Mouse (Mus musculus) frontal cortex, adult 2 months (tissue): ENCODE measurements around the gene Ppp1cc. TPM values are rescaled to one million over a fixed set of nuclear protein-coding genes. Genes with fewer than 3 reads are reported as not detected.
"Not testable (repeated sequence)": the region's sequence is repeated elsewhere in the genome, so short reads cannot be mapped to it uniquely, and the experiment has no call there.

Experiments used
- DNase-seq, 2 experiments: peaks; one replicate each; pipeline ENCODE4 v3.0.0; 2022; ENCODE audit warnings: low spot score in 1 of 2; ENCODE audit errors: extremely low spot score in 1 of 2
- polyA plus RNA-seq: library from polyadenylated mRNA; depleted of rRNA; stranded (reverse); fragments of >200 nt; gene quantifications from 2 replicates; pipeline ENCODE4 v1.2.3, GENCODE M21; 2012; rRNA removed

The Ppp1cc gene
- polyA plus RNA-seq, 1 experiment: 365 TPM

DNA sequence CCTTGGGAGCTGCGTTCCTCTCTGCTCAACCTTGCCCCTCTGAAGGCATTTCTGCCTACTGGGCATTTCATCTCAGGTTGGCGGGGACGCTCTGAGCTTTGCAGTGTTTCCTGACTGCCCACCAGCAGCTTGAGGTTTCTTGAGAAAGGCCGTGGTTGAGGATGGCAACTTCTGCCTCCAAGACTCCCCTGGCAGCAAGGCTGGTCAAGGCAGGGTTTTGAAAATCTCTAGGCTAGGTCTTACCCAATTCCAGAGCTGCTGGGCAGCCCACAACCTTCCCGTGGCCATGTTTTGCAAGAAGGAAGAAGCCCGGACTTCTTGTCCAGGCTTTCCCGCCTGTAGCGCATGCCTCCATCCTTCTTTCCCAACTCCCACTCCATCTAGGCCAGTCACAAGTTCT is 52.8 kb downstream of the Ppp1cc start:
- no peak for DNase-seq

DNA sequence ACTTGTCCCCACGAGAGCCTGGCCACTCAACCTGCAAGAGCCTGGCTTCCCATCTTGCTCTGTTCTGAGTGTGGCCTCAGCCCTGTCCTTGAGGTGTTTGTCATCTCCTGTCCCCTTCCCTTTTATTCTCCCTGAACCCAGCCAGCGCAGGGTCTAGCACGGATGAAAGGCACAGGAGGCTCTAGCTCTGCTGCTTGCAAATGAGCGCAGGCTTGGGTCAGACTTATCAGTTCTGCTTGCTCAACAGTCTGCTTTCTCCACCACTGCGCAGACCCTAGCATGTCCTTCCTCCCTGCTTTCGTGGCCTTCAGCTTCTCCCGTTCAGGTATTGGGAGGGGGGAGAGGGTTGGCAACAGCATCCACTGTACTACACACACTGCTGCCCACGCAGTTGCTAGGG is 54.0 kb downstream of the Ppp1cc start:
- DNase-seq: no peak

DNA sequence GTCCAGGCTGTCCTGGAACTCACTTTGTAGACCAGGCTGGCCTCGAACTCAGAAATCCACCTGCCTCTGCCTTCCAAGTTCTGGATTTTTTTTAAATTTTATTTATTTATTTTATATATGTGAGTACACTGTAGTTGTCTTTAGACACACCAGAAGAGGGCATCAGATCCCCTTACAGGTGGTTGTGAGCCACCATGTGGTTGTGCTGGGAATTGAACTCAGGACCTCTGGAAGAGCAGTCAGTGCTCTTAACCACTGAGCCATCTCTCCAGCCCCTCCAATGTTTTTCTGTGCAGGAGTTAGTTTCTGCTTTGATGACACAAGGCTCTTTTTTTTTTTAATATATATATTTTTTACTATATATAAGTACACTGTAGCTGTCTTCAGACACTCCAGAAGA is 54.7 kb downstream of the Ppp1cc start:
- DNase-seq: not testable (repeated sequence)

DNA sequence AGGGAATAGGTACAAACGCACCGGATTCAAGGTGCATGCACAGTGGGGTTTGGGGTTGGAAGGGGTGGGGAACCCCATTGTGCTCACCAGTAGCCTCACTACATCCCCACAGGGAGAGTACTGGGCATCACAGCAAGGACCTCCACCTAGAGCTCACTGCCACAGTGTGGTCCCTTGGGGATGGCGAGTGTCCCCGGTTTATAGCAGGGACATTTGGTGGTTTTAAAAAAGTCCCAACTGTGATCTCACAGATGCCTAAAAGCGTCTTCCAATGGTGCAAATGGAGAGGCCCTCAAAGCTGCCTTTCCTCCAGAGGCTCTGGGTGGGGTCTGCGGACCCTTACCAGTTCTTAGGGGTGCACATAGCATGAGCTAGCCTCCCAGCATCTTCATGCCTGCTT is 55.8 kb downstream of the Ppp1cc start:
- no peak for DNase-seq

DNA sequence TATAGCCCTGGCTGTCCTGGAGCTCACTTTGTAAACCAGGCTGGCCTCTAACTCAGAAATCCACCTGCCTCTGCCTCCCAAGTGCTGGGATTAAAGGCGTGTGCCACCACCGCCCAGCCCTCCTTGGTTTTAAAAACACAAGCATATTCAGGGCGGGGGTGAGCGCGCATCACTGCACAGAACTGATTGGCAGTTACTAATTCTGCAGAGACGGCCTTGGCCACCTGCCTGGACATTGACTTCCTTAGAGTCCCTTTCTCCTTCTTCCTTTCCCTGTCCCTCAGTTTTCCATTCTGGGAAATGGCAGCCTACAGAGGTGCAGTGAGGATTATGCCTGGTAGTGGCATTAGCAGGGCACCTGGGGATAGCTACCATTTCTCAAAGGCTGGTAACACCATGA is 59.6 kb downstream of the Ppp1cc start:
- no peak for DNase-seq

DNA sequence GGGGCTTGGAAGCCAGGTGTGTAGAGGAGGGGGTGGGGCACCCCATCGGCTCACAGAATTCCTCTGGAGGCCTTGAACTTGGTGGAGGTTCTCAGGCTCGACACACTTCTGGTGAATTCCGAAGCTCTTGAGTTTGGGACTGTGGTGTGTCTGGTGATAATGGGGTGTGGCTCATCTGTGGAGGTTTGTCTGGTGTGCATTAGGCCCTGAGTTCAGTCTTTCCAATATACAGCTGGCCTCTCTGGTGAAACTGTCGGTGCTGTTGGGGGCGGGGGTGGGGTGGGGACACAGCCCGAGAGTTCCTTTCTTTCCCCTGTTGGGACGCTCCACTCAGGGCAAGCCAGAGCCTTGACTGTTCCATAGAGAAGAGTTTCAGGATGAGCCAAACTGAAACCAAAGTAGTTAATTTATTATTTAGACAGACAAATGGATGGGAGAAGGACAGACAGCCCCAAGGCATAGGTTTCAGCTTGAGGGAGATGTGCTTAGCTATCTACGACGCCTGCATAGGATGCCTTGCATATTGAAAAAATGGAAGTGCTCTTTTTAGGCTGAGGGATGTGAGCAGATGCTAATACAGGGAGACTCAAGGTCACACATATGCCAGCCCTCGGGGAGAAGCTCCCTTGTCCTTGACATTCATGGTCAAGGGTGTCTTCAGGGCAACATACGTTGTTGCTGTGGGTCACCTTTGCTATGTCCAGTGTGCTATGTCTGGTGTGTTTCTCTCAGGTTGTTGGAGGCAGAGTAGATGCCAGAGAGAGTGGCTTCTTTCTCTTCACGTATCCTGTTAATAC is 60.2 kb downstream of the Ppp1cc start:
- DNase-seq: no peak

DNA sequence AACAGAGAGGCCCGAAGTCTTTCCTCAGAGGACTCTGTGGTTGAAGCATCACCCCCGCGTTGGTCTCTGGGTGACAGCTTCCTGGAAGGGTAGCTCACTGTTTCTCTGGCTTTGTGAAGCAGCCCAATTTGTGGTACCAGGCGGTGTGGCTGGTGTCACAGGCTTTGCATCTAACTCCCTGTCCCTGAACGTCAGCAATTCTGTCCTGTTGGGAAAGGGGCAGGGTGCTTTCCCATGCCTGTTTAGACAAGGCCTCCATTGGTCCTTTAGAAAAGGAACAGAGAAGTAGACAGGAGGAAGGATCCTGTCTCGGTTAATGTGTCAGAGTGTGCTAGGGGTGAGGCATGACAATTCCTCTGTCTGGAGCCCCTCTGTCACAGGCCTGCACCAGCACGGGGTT is 60.9 kb downstream of the Ppp1cc start:
- DNase-seq: no peak

DNA sequence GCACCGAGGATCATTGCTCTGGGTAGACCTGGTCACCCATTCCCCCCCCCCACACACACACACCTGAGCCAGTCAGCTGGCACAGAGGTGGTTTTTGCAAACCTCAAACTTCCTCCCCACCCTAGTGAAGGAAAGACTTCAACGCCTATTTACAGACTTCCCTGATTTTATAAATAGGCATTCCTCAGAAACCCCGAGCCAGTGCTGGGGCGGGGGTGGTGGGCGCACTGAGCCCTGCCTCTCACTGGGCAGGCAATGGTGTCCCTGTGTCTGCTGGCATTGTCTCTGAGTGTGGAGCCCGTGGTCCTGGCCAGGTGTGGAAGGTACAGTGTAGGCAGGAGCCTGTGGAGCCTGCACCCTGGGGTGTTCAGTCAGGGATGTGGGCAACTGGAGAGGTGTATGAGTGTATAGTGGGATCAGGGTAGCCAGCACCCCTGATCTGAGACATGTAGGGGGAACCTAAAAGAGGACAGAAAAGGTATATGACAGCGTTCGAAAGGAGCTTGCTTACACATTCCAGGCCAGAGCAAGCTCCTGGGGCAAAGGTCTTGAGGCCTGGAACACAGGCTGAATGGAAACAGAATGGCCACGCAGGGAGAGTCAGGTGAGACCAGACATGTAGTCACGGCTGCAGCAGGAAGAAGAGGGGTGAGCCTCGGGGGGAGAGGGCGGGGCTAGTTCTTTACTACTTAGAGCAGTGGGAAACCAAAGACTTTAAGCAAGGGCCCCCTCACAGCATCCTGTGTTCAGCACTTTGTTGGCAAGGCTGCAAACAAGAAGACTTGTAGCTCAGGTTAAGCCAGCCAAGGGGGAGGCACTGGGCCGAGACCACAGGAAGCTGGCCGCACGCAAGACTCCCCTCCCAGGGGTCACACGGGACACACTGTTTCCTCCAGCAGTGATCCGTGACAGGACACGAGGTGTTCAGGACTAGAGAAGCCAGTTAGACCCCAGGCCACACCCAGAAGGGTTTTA is 61.9 kb downstream of the Ppp1cc start:
- DNase-seq: no peak

DNA sequence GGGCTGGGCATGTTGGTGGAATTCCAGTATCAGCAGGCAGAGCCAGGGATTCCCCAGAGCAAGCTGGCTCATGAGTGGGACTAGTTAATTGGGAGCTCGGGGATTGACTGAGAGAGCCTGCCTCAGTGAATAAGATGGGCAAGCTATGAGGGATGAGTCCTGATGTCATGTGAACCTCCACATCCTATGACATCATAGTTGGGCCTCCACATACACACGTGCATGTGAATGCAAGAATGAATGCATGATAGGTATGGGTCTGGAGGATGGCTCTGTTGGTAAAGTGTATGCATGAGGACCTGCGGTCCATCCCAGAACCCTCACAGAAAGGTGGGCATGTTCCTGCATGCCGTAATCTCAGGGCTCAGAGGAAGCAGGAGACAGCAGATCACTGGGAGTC is 63.0 kb downstream of the Ppp1cc start:
- no peak for DNase-seq

DNA sequence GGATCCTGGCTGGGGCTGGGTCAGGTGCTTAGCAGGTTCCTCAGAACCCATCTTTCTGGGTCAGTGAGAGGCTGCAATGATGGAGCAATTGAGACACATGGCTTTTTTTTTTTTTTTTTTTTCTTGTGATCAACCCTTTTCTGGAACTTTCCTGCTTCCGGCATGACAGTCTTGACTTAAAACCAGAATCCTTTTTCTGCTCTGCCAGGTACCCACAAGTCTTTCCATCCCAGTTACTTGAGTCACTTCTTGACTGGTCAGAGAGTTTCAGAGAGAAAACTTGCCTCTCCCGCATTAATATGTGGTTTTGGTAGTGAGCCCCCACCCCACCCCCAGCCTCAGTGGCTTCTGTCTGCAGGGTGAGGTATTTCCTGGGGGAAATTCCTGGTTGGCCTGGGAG is 66.2 kb downstream of the Ppp1cc start:
- DNase-seq: no peak

Other genes starting within 250 kb of the Ppp1cc start
- gene Cux2, start 108.2 kb upstream of the Ppp1cc start, polyA plus RNA-seq: 65.9 and 80.2 TPM in 2 replicates
- 1.8 TPM in 2 replicates for gene Myl2, start 57.3 kb upstream of the Ppp1cc start, polyA plus RNA-seq
- gene Ccdc63, start 17.5 kb upstream of the Ppp1cc start, polyA plus RNA-seq: 0.42 and 1.2 TPM in 2 replicates
- 3.4 and 5.9 TPM in 2 replicates for gene Hvcn1, start 48.5 kb downstream of the Ppp1cc start, polyA plus RNA-seq
- gene Tctn1, start 106.2 kb downstream of the Ppp1cc start, polyA plus RNA-seq: 39.5 and 46.5 TPM in 2 replicates
- 30.5 and 31.4 TPM in 2 replicates for gene Pptc7, start 126.1 kb downstream of the Ppp1cc start, polyA plus RNA-seq
- gene Rad9b, start 196.0 kb downstream of the Ppp1cc start, polyA plus RNA-seq: 8.7 and 10.8 TPM in 2 replicates
- 188 and 192 TPM in 2 replicates for gene Vps29, start 196.1 kb downstream of the Ppp1cc start, polyA plus RNA-seq
- 30.4 and 33.0 TPM in 2 replicates for gene Gpn3, start 213.6 kb downstream of the Ppp1cc start, polyA plus RNA-seq
- 102 TPM in 2 replicates for gene Fam216a, start 214.1 kb downstream of the Ppp1cc start, polyA plus RNA-seq
- 257 and 268 TPM in 2 replicates for gene Arpc3, start 233.6 kb downstream of the Ppp1cc start, polyA plus RNA-seq